Mouse (Mus musculus) ES-E14 (cell line): ENCODE results near the gene H2-T24. TPM values are rescaled to one million over a fixed set of nuclear protein-coding genes. Genes with fewer than 3 reads are reported as not detected.
"Not testable (repeated sequence)": the region's sequence is repeated elsewhere in the genome, so short reads cannot be mapped to it uniquely, and the experiment has no call there.

Experiments used
- DNase-seq: peaks from one replicate; pipeline ENCODE4 v3.0.0-alpha.2; 2013; ENCODE audit warnings: low read depth, low spot score
- H3K27ac ChIP-seq: 2 replicates; pipeline ENCODE4 v1.5.1; 2012; ENCODE audit warnings: low read depth, mild to moderate bottlenecking, low read length, moderate library complexity, mixed read lengths; ENCODE audit not compliant: poor library complexity, insufficient read depth, severe bottlenecking
- H3K36me3 ChIP-seq: 2 replicates; pipeline ENCODE4 v1.6.1; 2012; ENCODE audit warnings: mild to moderate bottlenecking, low read length, moderate library complexity, mixed read lengths; ENCODE audit not compliant: control insufficient read depth, poor library complexity, insufficient read depth, severe bottlenecking
- H3K4me1 ChIP-seq, 2 experiments: fragments of 150-350 bp in 1 of 2; sonication (generic) in 1 of 2; 2 replicates each; pipeline ENCODE4 v1.6.1; 2012; ENCODE audit warnings: low read length in 2 of 2, mild to moderate bottlenecking in 1 of 2, mixed read lengths in 1 of 2; ENCODE audit not compliant: control insufficient read depth in 2 of 2, insufficient read depth in 2 of 2, poor library complexity in 1 of 2
- H3K4me3 ChIP-seq, 2 experiments: fragments of 150-350 bp in 1 of 2; sonication (generic) in 1 of 2; 2 replicates each; pipeline ENCODE4 v1.5.1; 2012; ENCODE audit warnings: low read length in 2 of 2, low read depth in 1 of 2, mild to moderate bottlenecking in 1 of 2, mixed read lengths in 1 of 2; ENCODE audit not compliant: insufficient read depth in 1 of 2, poor library complexity in 1 of 2, severe bottlenecking in 1 of 2
- H3K9ac ChIP-seq: 2 replicates; pipeline ENCODE4 v1.6.1; 2012; ENCODE audit warnings: low read depth, mild to moderate bottlenecking, low read length, mixed read lengths; ENCODE audit not compliant: poor library complexity, insufficient read depth, severe bottlenecking
- H3K9me3 ChIP-seq: fragments of 150-350 bp; sonication (generic); 2 replicates; pipeline ENCODE4 v1.6.1; 2012; ENCODE audit warnings: low read depth, mild to moderate bottlenecking, low read length; ENCODE audit not compliant: control insufficient read depth, insufficient read depth
- CHD2 ChIP-seq: IDR thresholded peaks from 2 replicates; pipeline ENCODE4 v1.6.1; 2014; ENCODE audit warnings: mild to moderate bottlenecking, low read depth, low read length, inconsistent platforms
- HCFC1 ChIP-seq: IDR thresholded peaks from 2 replicates; pipeline ENCODE4 v1.6.1; 2012; ENCODE audit warnings: low read length, inconsistent platforms, borderline replicate concordance; ENCODE audit not compliant: insufficient read depth
- MAFK ChIP-seq: IDR thresholded peaks from 2 replicates; pipeline ENCODE4 v1.6.1; 2014; ENCODE audit warnings: mild to moderate bottlenecking, low read depth, low read length, inconsistent platforms; ENCODE audit not compliant: insufficient read depth
- ZC3H11A ChIP-seq: IDR thresholded peaks from 2 replicates; pipeline ENCODE4 v1.6.1; 2012; ENCODE audit warnings: low read depth, mild to moderate bottlenecking, inconsistent platforms, low read length, borderline replicate concordance
- ZNF384 ChIP-seq: IDR thresholded peaks from 2 replicates; pipeline ENCODE4 v1.6.1; 2012; ENCODE audit warnings: low read depth, low read length, inconsistent platforms
- in situ Hi-C, 2 experiments: fragments of 600-800 bp; cut with MboI; formaldehyde crosslinking; loops; one replicate each; pipeline ENCODE4 v1.15.1; 2025; ENCODE audit warnings: low sequenced_read_pairs in 2 of 2, inconsistent platforms in 1 of 2; ENCODE audit not compliant: unreplicated experiment in 2 of 2
- total RNA-seq: library from RNA; depleted of rRNA; stranded (reverse); fragments of 300-350 nt; gene quantifications from 2 replicates; pipeline ENCODE4 v1.2.3, GENCODE M21; 2012; rRNA removed

The H2-T24 gene
- total RNA-seq = not detected in 2 replicates

GRCm38 (mm10) chr17:36020191-36021073, at the start of gene H2-T24:
H2-T24 (minus strand) TSS chr17:36020560.
- Histone ChIP-seq H3K9me3 (no peaks in the 10 kb centered on the region), H3K4me3 (no peak within 1 kb of the TSS), H3K27ac (no peak within 1 kb of the TSS), H3K36me3 (peaks cover 5% of the 10 kb centered on the region), H3K9ac (no peak within 1 kb of the TSS), H3K4me1 (peaks cover 0 to 20% of the 10 kb centered on the region in 2 experiments; a peak in 2 of 4 replicates)
- TF ChIP-seq ZNF384 (no peak), HCFC1 (no peak), ZC3H11A (no peak), MAFK (no peak), CHD2 (peak; percentile 49; the same call in 1 of the 2 replicates)
- in situ Hi-C loops = no loop called here
- peak; percentile 63 for DNase-seq

GRCm38 (mm10) chr17:36060829-36061228, 40.5 kb upstream of the H2-T24 start:
- H3K4me1 ChIP-seq = no peaks in the 10 kb centered on the region
- no peak overlapping the region for H3K9ac ChIP-seq
- no peak overlapping the region for H3K27ac ChIP-seq
- DNase-seq = peak; percentile 96
- H3K4me3 ChIP-seq = no peak overlapping the region
- no peaks in the 10 kb centered on the region for H3K36me3 ChIP-seq
- in situ Hi-C loops = loop anchor here (10.0 kb wide), 2 partner anchors 64 to 124 kb away; partner anchors contain the start of genes Gm19684 (in 1 of the 2) and Gm7030 (in 1 of the 2)
- TF ChIP-seq MAFK (no peak), CHD2 (no peak), ZNF384 (no peak), HCFC1 (0 out of 2 replicates have a peak, but pooled peaks have one; percentile 13), ZC3H11A (peak; percentile 73; the same call in 1 of the 2 replicates)
- no peaks in the 10 kb centered on the region for H3K9me3 ChIP-seq

GRCm38 (mm10) chr17:36058362-36058761, 38.0 kb upstream of the H2-T24 start, which contains the start of gene Gm11127:
Gm11127 (minus strand) TSS chr17:36058371.
- in situ Hi-C loops, H3K9me3 ChIP-seq, H3K9ac ChIP-seq, H3K27ac ChIP-seq, H3K4me1 ChIP-seq, DNase-seq, H3K36me3 ChIP-seq: not testable (repeated sequence)
- peak within 1 kb of the TSS; percentile 8 to 33; a peak in 3 of 4 replicates for H3K4me3 ChIP-seq

GRCm38 (mm10) chr17:36057927-36058326, 37.6 kb upstream of the H2-T24 start:
- in situ Hi-C loops, H3K27ac ChIP-seq, H3K36me3 ChIP-seq: not testable (repeated sequence)

GRCm38 (mm10) chr17:36043286-36043685, 22.9 kb upstream of the H2-T24 start:
- Histone ChIP-seq H3K4me1 (no peaks in the 10 kb centered on the region), H3K9ac (no peak overlapping the region), H3K27ac (no peak overlapping the region), H3K9me3 (no peaks in the 10 kb centered on the region), H3K4me3 (no peak overlapping the region), H3K36me3 (no peaks in the 10 kb centered on the region)
- DNase-seq = no peak
- TF ChIP-seq ZC3H11A (no peak), HCFC1 (no peak), ZNF384 (no peak), MAFK (no peak), CHD2 (no peak)
- in situ Hi-C loops = no loop called here

More at GRCm38 (mm10) chr17:36057927-36058326, 37.6 kb upstream of the H2-T24 start:
- H3K9me3 ChIP-seq, DNase-seq, H3K9ac ChIP-seq, H3K4me1 ChIP-seq: not testable (repeated sequence)
- peak overlapping the region; percentile 8 to 33; a peak in 3 of 4 replicates for H3K4me3 ChIP-seq
